Mouse (Mus musculus) adrenal gland, adult 8-10 months (tissue): ENCODE measurements around the gene Hbb-bh1. TPM values are rescaled to one million over a fixed set of nuclear protein-coding genes. Genes with fewer than 3 reads are reported as not detected.
"Not testable (repeated sequence)": the region's sequence is repeated elsewhere in the genome, so short reads cannot be mapped to it uniquely, and the experiment has no call there.

Experiments used
- DNase-seq: peaks from one replicate; pipeline ENCODE4 v3.0.0; 2022
- total RNA-seq, 4 experiments: library from RNA; stranded (reverse); gene quantifications; 2 replicates each; pipeline ENCODE4 v1.2.4; 2022

The Hbb-bh1 gene
- not detected for total RNA-seq

DNA sequence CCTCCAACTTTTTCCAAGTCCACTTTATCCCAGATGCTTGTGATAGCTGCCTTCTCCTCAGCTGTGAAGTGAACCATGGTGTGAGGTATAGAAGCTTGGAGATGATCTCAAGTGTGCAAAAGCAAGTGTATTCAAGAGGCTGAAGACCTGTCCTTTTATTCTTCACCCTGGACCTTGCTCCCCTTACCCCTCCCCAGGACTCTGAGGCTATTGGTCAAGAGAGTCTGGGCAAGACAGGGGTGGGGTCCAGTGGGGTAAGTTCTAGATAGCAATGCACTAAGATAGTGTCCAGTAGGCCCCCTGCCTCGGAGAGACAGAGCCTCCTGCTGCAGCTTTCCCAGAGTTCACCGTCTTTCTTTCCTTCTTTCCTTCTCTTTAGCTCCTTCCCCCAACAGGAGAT, at the start of gene Hbb-bh1:
TSS of gene Hbb-bh1 (minus strand) at position 131 of the 400 bp plus-strand sequence.
- DNase-seq, result no peak

DNA sequence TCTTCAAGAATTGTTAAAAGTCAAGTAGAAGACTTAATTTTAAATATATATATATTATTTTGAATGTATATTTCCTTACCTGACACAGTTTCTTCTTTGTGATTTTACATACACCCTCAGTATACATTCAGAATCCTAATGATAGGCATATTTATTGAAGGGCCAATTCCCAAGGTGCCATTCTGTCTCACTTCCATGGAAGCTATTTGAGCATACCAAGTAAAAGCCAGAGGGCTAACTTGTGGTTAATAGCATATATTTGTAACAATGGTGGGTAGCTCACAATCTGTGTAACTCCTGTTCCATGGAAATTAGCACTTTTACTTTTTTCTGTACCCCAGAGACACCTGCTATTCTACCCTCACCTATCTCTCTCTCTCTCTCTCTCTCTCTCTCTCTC, 43.2 kb upstream of the Hbb-bh1 start, which contains the start of gene Olfr66:
TSS of gene Olfr66 (minus strand) at position 101 of the 400 bp plus-strand sequence.
- DNase-seq, result no peak

- no peak for DNase-seq
Observed at GRCm38 (mm10) chr7:103877093-103877492, 34.1 kb upstream of the Hbb-bh1 start.

- no peak for DNase-seq
Observed at GRCm38 (mm10) chr7:103874451-103874850, 31.5 kb upstream of the Hbb-bh1 start.

DNA sequence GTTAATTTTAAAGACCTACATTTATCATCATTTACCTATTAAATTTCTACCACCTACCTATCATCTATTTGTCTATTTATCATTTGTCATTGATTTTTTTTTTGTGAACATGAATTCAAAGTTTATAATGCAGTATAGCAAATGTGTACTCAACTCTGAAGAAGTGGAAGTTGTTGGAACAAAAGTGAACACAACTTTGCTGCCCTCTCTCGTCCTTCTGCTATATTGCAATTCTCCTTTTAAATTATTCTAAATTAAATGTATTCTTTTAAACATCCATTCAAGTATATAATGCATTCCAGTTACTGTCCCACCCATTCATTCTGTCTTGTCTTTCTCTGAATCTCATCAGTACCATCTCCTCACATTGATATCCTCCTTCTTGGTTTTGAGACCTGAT, 30.1 kb upstream of the Hbb-bh1 start:
- DNase-seq, result no peak

DNA sequence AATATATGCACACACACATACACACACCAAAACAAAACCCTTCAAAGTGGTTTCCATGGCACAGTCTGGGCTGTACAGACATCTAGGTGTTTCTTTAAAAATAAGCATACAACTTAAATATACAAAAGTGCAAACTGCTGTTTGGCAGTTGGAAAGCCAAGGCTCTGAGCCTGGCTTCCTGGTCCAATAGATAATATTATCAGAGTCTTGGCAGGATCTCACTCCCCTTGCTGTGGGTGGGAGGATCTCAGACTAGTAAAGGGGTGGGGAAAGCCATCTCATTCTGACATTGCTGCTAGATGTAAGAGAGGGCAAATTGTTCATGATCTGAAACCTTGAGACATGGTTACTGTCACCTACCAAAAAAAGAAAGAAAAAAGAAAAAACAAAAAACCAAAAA, 27.7 kb upstream of the Hbb-bh1 start:
- no peak for DNase-seq

DNA sequence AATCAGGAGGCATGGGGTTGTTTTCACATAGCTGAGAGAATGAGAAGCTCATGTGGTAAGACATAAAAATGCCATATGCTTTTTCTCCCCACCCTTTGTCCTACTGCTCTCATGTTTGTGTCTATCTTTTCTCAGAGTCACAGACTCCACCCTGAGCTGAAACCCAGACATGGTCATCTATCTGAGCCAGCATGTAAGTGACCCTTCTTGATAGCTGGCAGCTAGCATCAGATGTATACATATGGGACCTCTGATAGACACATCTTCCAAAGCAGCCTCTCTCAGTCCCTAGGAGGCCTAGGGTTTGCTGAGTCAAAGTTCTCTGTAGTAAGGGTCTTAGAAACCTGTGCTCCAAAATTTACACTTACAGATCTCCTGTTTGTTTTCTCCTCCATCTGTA, 22.8 kb upstream of the Hbb-bh1 start:
- no peak for DNase-seq

DNA sequence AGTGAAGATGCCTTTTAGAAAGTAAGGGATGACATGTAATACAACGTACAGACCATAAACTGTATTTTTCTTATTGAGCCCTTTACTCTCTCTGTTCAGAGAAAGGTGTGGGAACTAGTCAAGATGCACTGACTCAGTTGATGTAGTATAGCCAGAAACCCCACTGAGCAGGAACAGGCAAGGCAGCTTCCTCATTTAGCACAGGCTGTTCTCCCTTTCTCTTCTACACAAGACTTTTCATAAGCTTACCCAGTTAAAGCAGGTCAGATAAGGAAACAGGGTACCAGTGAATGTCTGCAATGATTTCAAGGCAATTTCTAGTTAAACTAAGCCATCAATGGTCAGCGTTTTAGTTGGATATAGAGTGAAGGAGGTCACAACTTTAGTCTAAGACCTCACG, 18.6 kb upstream of the Hbb-bh1 start:
- DNase-seq, result no peak

- peak; percentile 61 for DNase-seq
Observed at GRCm38 (mm10) chr7:103860855-103861254, 17.9 kb upstream of the Hbb-bh1 start.

DNA sequence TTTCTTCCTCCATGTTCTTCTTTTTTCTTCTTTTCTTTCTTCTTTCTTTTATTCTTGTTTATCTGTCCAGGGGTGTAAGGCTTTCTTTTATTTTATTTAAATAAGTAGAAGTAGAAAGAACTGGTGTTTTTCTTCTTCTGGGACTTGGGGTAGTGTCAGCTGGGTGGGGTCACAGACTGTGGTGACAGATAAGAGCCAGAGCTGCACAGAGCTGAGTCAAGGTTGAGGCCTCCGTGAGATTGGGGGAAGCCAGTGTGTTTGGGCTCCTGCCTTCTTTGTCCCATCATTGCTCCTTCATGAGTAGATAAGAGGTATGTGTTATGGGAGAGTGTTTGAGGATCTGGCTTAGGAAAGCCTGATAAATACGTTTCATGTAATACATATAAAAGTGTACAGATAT, 16.1 kb upstream of the Hbb-bh1 start:
- DNase-seq, result no peak

DNA sequence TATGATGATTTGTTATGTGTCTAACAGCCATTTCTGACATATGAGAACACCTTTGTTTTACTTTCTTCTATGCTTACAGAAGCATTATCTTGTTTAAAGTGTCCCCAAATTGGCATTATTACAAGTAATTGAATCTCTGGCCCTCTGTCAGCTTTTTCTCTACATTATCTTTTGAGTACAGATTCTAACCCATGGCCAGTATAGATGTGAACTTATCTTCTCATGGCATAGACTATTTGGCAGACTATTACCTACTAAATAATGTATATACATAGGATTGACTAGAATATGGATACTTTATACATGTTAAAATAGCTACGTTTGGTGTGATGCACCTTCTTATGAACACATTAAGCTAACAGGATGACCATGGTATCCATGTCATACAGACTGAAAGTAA, 11.7 kb upstream of the Hbb-bh1 start:
- no peak for DNase-seq

DNA sequence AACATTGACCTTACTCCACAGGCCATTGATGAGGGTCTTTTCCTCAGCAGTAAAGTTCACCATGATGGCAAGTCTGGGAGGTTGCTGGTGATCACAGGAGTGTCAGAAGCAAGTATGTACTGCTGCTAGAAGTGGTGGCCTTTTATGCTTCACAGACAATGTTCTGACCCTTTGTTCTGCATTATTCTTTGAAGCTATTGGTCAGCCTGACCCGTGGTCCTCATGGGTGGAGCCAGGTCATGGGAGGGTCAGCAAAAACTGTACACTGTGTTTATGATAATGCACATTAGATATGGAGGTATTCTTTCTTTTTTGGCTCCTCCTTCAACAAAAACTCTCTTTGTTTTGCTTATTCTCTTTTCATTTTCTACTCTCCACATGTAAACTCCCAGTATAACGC, 10.1 kb upstream of the Hbb-bh1 start, which contains the start of gene Hbb-y:
TSS of gene Hbb-y (minus strand) at position 127 of the 400 bp plus-strand sequence.
- no peak for DNase-seq

DNA sequence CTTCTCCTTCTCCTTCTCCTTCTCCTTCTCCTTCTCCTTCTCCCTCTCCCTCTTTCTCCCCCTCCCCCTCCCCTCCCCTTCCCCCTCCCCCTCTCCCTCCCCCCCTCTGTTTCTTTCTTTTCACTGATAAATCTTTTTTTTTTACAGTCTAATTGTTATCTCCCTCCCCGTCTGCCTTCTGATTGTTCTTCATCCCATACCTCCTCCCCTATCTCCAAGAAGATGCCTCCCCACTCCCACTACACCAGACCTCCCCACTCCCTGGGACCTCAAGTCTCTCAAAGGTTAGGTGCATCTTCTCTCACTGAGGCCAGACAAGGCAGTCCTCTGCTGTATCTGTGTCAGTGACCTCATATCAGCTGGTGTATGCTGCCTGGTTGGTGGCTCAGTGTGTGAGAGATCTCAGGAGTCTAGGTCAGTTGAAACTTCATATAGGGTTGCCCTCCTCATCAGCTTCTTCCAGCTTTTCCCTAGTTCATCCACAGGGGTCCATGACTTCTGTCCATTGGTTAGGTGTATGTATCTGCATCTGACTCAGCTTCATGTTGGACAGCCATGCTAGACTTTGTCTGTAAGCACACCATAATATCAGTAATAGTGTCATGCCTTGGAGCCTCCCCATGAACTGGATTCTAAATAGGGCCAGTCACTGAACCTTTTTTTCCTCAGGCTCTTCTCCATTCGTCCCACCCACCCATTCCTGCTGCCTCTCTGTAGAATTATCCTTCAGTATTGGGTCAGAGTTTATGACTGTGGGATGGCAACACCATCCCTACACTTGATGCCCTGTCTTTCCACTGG, 1.8 kb upstream of the Hbb-bh1 start:
- no peak for DNase-seq

DNA sequence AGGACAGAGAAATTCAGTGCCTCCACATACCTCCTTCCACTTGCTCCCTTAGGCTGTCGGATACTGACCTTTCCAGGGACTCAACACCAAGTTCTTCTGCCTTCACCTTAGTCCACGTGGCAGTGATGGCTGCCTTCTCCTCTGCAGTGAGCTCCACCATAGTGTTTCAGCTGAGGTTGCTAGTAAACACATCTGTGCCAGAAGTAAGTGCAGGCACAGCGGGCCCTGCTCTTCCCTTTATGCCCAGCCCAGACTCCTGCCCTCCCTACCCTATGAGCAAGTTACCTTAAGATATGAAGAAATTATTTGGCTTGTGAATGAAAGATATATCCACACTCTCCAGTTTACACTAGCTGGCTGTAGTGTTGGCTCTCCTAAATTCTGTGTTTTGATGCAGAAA, 2.7 kb downstream of the Hbb-bh1 start, which contains the start of gene Hbb-bh2:
TSS of gene Hbb-bh2 (minus strand) at position 253 of the 400 bp plus-strand sequence.
- DNase-seq, result no peak

- no peak for DNase-seq
Observed at GRCm38 (mm10) chr7:103827808-103828207, 15.2 kb downstream of the Hbb-bh1 start, which contains the start of gene Hbb-bs. Gene Hbb-bs, minus strand, starts transcription at chr7:103828096.

DNA sequence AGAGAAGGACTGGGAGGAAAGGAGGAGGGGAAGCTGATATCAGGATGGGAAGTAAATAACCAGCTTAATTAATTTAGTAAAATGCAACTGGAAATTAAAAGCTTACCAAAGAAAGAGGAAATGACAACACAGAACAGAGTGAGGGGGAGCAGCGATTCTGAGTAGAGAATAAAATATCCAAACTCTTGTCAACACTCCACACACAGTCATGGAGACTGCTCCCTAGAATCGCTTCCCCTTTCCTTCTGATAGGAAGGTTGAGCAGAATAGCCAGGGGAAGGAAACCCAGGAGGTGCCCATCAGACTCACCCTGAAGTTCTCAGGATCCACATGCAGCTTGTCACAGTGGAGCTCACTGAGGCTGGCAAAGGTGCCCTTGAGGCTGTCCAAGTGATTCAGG, 15.8 kb downstream of the Hbb-bh1 start:
- DNase-seq, result not testable (repeated sequence)

DNA sequence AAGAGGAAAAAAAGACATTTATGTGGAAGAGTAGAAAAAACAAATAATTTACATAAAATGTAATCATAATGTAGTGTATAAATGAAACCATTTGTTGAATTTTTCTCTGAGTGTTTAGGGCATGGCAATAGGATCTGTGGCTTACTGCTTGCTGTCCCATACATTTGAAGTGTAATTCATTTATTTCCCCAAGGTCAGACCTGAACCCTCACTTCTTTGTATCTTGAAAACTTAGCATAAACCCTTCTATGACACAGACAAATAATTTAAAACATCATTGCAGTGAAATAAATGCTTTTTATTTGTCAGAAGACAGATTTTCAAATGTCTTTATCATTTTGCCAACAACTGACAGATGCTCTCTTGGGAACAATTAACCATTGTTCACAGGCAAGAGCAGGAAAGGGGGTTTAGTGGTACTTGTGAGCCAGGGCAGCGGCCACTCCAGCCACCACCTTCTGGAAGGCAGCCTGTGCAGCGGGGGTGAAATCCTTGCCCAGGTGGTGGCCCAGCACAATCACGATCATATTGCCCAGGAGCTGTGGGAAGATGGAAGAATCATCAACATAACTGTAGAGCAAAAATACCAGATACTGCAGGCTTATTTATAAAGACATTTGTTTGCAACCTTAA, 16.6 kb downstream of the Hbb-bh1 start:
- DNase-seq, result no peak

DNA sequence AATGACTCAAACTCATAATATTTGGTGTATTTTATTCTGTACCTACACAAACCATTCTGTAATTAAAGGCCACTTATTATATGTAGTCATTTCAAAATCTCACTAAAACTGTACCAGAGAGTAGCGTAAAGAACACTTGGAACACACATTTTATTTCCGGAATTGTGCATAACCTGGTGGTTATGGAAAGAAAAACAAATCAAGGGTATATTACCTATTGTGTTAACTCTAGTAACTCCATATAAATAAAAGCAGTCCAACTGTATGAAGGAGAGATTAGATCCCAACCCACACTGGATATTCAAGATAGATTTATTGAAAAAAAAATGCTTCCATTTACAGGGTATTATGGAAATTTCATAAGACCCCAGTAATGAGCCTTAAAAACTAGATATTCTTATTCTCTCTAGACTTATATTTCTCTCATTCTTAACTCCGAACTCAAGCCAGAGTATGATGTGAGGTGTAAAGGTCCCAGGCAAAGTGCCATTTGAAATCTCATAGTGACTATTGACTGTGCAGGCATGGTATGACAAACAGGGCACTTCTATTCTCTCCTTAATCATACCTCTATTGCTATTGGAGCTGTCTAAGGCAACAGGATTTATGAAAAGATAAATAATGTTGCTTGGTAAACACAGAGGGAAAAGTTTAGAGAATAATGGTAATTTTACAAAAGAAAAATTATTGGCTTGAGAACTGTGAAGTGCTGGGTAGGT, 17.3 kb downstream of the Hbb-bh1 start:
- DNase-seq, result no peak

- no peak for DNase-seq
Observed at GRCm38 (mm10) chr7:103824597-103824996, 18.4 kb downstream of the Hbb-bh1 start.

DNA sequence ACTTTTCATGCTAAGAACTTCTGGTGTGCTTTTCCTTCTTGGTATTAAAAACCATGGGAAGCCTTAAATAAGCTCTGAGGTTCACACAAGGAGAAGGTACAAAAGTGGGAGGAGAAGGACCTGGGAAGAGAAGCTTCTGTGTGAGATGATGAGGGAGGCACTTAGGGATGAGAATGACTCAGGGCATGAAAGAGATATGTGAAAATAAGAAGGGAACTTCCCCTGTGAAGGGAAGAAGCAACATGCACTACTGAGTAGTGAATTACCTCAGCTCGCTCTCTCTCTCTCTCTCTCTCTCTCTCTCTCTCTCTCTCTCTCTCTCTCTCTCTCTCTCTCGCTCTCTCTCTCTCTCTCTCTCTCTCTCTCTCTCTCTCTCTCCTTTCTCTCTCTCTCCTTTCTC, 27.9 kb downstream of the Hbb-bh1 start:
- not testable (repeated sequence) for DNase-seq

DNA sequence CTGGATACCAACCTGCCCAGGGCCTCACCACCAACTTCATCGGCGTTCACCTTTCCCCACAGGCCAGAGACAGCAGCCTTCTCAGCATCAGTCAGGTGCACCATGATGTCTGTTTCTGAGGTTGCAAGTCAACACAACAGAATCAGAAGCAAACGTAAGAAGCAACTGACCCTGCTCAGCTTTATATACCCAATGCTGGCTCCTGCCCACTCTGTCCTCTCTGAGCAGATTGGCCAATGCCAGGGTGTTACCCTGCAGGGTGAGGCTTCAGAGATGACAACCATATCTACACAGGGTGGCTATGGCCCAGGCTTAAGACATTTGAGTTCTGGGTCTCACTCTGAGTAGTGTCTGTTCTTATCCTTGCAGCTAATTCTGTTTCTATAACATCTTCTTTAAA, 29.2 kb downstream of the Hbb-bh1 start, which contains the start of gene Hbb-bt:
TSS of gene Hbb-bt (minus strand) at position 231 of the 400 bp plus-strand sequence.
- no peak for DNase-seq

DNA sequence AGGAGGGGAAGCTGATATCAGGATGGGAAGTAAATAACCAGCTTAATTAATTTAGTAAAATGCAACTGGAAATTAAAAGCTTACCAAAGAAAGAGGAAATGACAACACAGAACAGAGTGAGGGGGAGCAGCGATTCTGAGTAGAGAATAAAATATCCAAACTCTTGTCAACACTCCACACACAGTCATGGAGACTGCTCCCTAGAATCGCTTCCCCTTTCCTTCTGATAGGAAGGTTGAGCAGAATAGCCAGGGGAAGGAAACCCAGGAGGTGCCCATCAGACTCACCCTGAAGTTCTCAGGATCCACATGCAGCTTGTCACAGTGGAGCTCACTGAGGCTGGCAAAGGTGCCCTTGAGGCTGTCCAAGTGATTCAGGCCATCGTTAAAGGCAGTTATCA, 29.8 kb downstream of the Hbb-bh1 start:
- not testable (repeated sequence) for DNase-seq

DNA sequence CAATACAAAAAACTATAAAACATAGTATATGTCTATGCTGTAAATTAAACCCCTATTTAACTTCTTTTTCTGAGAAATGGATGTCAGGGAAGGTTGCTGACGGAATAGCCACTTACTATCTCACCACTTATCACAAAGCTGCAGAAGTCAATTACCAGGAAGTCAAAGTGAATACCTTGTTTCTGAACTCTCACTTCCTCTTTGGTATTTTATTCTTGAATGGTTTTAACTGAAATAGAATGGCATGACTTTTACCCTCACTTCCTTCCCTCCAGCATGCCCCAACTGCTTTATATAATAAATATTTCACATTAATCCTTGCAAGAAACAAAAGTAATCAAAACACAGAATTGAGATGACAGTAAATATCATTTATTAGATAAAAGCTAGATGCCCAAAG, 30.8 kb downstream of the Hbb-bh1 start:
- no peak for DNase-seq
